ENCODE assay signal across 27 mouse cellular contexts in genomic region chr4:138775435-138775834, GRCm38 (mm10). TPM values are rescaled to one million over a fixed set of nuclear protein-coding genes. Genes with fewer than 3 reads are reported as not detected.
DNase-seq lines count a peak whose midpoint lies in the region; ATAC-seq lines count a peak whose summit lies in the region.
"Had no signal": no experiment of that assay in that cellular context is flagged by ENCODE, and none has a peak within 500 bp of the region (broad histone marks: within the 10 kb centered on the region; RNA-seq: fewer than 3 reads in every experiment).

Gene Pla2g2d (plus strand): TSS chr4:138775735.

- H3K4me3 ChIP-seq in hindbrain, embryonic 13.5 days: no peak within 1 kb of the TSS
- no peak within 1 kb of the TSS for H3K4me3 ChIP-seq in hindbrain, embryonic 16.5 days (ENCODE audit: low read length)
- H3K4me3 ChIP-seq in neural tube, embryonic 13.5 days: no peak within 1 kb of the TSS
- no peak within 1 kb of the TSS for H3K4me3 ChIP-seq in neural tube, embryonic 15.5 days (replicated peaks)
- H3K4me3 ChIP-seq: embryonic facial prominence, embryonic 12.5 days; embryonic facial prominence, embryonic 15.5 days; gastrocnemius, adult 2 months; heart, embryonic 12.5 days; heart, embryonic 15.5 days; hindbrain, embryonic 15.5 days had no signal

- no peaks in the 10 kb centered on the region for H3K36me3 ChIP-seq in hindbrain, embryonic 13.5 days
- H3K36me3 ChIP-seq in hindbrain, embryonic 16.5 days (ENCODE audit: control insufficient read depth, insufficient read depth, low read length): no peaks in the 10 kb centered on the region
- no peaks in the 10 kb centered on the region for H3K36me3 ChIP-seq in neural tube, embryonic 13.5 days
- no peaks in the 10 kb centered on the region for H3K36me3 ChIP-seq in neural tube, embryonic 15.5 days
- H3K36me3 ChIP-seq: embryonic facial prominence, embryonic 12.5 days; embryonic facial prominence, embryonic 15.5 days; heart, embryonic 12.5 days; heart, embryonic 15.5 days; hindbrain, embryonic 15.5 days had no signal

- H3K9ac ChIP-seq in hindbrain, embryonic 13.5 days: no peak within 1 kb of the TSS
- no peak within 1 kb of the TSS for H3K9ac ChIP-seq in hindbrain, embryonic 16.5 days (ENCODE audit: low read depth, low read length)
- no peak within 1 kb of the TSS for H3K9ac ChIP-seq in neural tube, embryonic 13.5 days
- no peak within 1 kb of the TSS for H3K9ac ChIP-seq in neural tube, embryonic 15.5 days (replicated peaks)
- H3K9ac ChIP-seq: embryonic facial prominence, embryonic 12.5 days; embryonic facial prominence, embryonic 15.5 days; forebrain, postnatal 0 days; heart, embryonic 12.5 days; heart, embryonic 15.5 days; hindbrain, embryonic 15.5 days had no signal

- no peak for DNase-seq in neural tube, embryonic 10.5 days (ENCODE audit: extremely low spot score, low spot score)
- DNase-seq in heart, adult 11 months: no peak
- DNase-seq: adrenal gland, adult 2 months; adrenal gland, postnatal 14 days; cerebellum, adult 11 months; cerebellum, adult 2 months; cerebellum, adult 9-11 months; cerebellum, postnatal 25 days; forebrain, postnatal 0 days; gastrocnemius, adult 2 months; gastrocnemius, postnatal 14 days; heart, adult 18-20 months; heart, postnatal 10 days; heart, postnatal 36 days had no signal

- no peaks in the 10 kb centered on the region for H3K27me3 ChIP-seq in hindbrain, embryonic 13.5 days
- H3K27me3 ChIP-seq in hindbrain, embryonic 16.5 days (replicated peaks; ENCODE audit: control insufficient read depth, insufficient read depth, low read length): no peaks in the 10 kb centered on the region
- no peaks in the 10 kb centered on the region for H3K27me3 ChIP-seq in neural tube, embryonic 13.5 days
- H3K27me3 ChIP-seq in neural tube, embryonic 15.5 days (replicated peaks): no peaks in the 10 kb centered on the region
- H3K27me3 ChIP-seq: hindbrain, embryonic 15.5 days had no signal

- no peak for ATAC-seq in hindbrain, embryonic 13.5 days (ENCODE audit: low FRiP score)
- ATAC-seq in hindbrain, embryonic 16.5 days: no peak
- no peak for ATAC-seq in neural tube, embryonic 13.5 days (ENCODE audit: low read depth)
- ATAC-seq in neural tube, embryonic 15.5 days (ENCODE audit: low FRiP score): no peak
- ATAC-seq: CD4-positive, CD25-positive, alpha-beta regulatory T cell, adult 4 months; forebrain, embryonic 14.5 days; forebrain, postnatal 0 days had no signal

- no peak within 1 kb of the TSS for H3K4me2 ChIP-seq in hindbrain, embryonic 13.5 days
- no peak within 1 kb of the TSS for H3K4me2 ChIP-seq in hindbrain, embryonic 16.5 days (ENCODE audit: low read length)
- no peak within 1 kb of the TSS for H3K4me2 ChIP-seq in neural tube, embryonic 13.5 days
- no peak within 1 kb of the TSS for H3K4me2 ChIP-seq in neural tube, embryonic 15.5 days
- H3K4me2 ChIP-seq: embryonic facial prominence, embryonic 12.5 days; embryonic facial prominence, embryonic 15.5 days; heart, embryonic 12.5 days; heart, embryonic 15.5 days; hindbrain, embryonic 15.5 days had no signal

- no peaks in the 10 kb centered on the region for H3K9me3 ChIP-seq in hindbrain, embryonic 13.5 days
- no peaks in the 10 kb centered on the region for H3K9me3 ChIP-seq in hindbrain, embryonic 16.5 days (ENCODE audit: control insufficient read depth, low read length)
- H3K9me3 ChIP-seq in neural tube, embryonic 13.5 days: no peaks in the 10 kb centered on the region
- no peaks in the 10 kb centered on the region for H3K9me3 ChIP-seq in neural tube, embryonic 15.5 days (replicated peaks)
- H3K9me3 ChIP-seq: embryonic facial prominence, embryonic 12.5 days; embryonic facial prominence, embryonic 15.5 days; heart, embryonic 12.5 days; heart, embryonic 15.5 days; hindbrain, embryonic 15.5 days had no signal

- H3K27ac ChIP-seq in hindbrain, embryonic 13.5 days: peak within 1 kb of the TSS; percentile 78
- H3K27ac ChIP-seq in hindbrain, embryonic 16.5 days (ENCODE audit: low read depth, low read length): no peak within 1 kb of the TSS
- peak within 1 kb of the TSS; percentile 91 for H3K27ac ChIP-seq in neural tube, embryonic 13.5 days (replicated peaks)
- H3K27ac ChIP-seq in neural tube, embryonic 15.5 days (replicated peaks): peak within 1 kb of the TSS; percentile 81
- H3K27ac ChIP-seq: embryonic facial prominence, embryonic 12.5 days; embryonic facial prominence, embryonic 15.5 days; gastrocnemius, adult 2 months; heart, embryonic 15.5 days had no signal

- H3K4me1 ChIP-seq in hindbrain, embryonic 13.5 days (replicated peaks): peaks cover 15% of the 10 kb centered on the region
- peaks cover 2% of the 10 kb centered on the region; the same call in 1 of the 2 replicates for H3K4me1 ChIP-seq in hindbrain, embryonic 16.5 days (ENCODE audit: control insufficient read depth, insufficient read depth, low read depth, low read length)
- peaks cover 19% of the 10 kb centered on the region for H3K4me1 ChIP-seq in neural tube, embryonic 13.5 days (replicated peaks)
- H3K4me1 ChIP-seq in neural tube, embryonic 15.5 days: peaks cover 23% of the 10 kb centered on the region
- H3K4me1 ChIP-seq: embryonic facial prominence, embryonic 15.5 days; heart, embryonic 12.5 days; heart, embryonic 15.5 days had no signal

- WGBS in hindbrain, embryonic 13.5 days: 94% methylated on average over 6 of the region's 6 CpGs
- 90% methylated on average over 6 of the region's 6 CpGs for WGBS in hindbrain, embryonic 16.5 days
- WGBS in neural tube, embryonic 13.5 days: 86% methylated on average over 6 of the region's 6 CpGs
- WGBS in neural tube, embryonic 15.5 days: 89% methylated on average over 6 of the region's 6 CpGs

RNA-seq across cellular contexts. Expression of gene Pla2g2d, which starts in this region (rescaled TPM):
- 0.90 and 1.8 TPM in 2 replicates for polyA plus RNA-seq in hindbrain, embryonic 13.5 days (2015; fragmentation: Nextera tagmentation; extraction: Ambion mirVana)
- 0.61 and 0.76 TPM in 2 replicates for polyA plus RNA-seq in hindbrain, embryonic 16.5 days (2015; fragmentation: Nextera tagmentation; extraction: Ambion mirVana)
- 1.1 and 2.6 TPM in 2 replicates for polyA plus RNA-seq in neural tube, embryonic 13.5 days (2015; fragmentation: Nextera tagmentation; extraction: Ambion mirVana)
- polyA plus RNA-seq in neural tube, embryonic 15.5 days (2015; fragmentation: Nextera tagmentation; extraction: Ambion mirVana): 0.72 and 1.5 TPM in 2 replicates
- polyA plus RNA-seq: C2C12; forebrain, embryonic 11.5 days; heart, embryonic 12.5 days; heart, embryonic 15.5 days had no signal
